Mouse (Mus musculus) midbrain, embryonic 15.5 days (tissue): Measurements from ENCODE around the gene Prdm1. TPM values are rescaled to one million over a fixed set of nuclear protein-coding genes. Genes with fewer than 3 reads are reported as not detected.

Experiments
- ATAC-seq: fragments of 200-750 bp; cut with Nextera tagmentation; replicated peaks from 2 replicates; pipeline ENCODE4 v1.8.0; 2017; ENCODE audit warnings: moderate TSS enrichment
- H3K27ac ChIP-seq: fragments of 300-500 bp; sonication (generic); 2 replicates; pipeline ENCODE4 v1.5.1; 2015; ENCODE audit warnings: mild to moderate bottlenecking, inconsistent platforms
- H3K27me3 ChIP-seq: fragments of 300-500 bp; sonication (generic); replicated peaks from 2 replicates; pipeline ENCODE4 v1.6.1; 2015; ENCODE audit warnings: inconsistent platforms
- H3K36me3 ChIP-seq: fragments of 300-500 bp; sonication (generic); replicated peaks from 2 replicates; pipeline ENCODE4 v1.6.1; 2015; ENCODE audit warnings: inconsistent platforms
- H3K4me1 ChIP-seq: fragments of 300-500 bp; sonication (generic); 2 replicates; pipeline ENCODE4 v1.6.1; 2015; ENCODE audit warnings: inconsistent platforms
- H3K4me2 ChIP-seq: fragments of 300-500 bp; sonication (generic); 2 replicates; pipeline ENCODE4 v1.6.1; 2015; ENCODE audit warnings: inconsistent platforms, mild to moderate bottlenecking, moderate library complexity
- H3K4me3 ChIP-seq: fragments of 300-500 bp; sonication (generic); 2 replicates; pipeline ENCODE4 v1.5.1; 2015; ENCODE audit warnings: mild to moderate bottlenecking, inconsistent platforms
- H3K9ac ChIP-seq: fragments of 300-500 bp; sonication (generic); 2 replicates; pipeline ENCODE4 v1.6.1; 2015; ENCODE audit warnings: mild to moderate bottlenecking, inconsistent platforms
- H3K9me3 ChIP-seq: fragments of 300-500 bp; sonication (generic); 2 replicates; pipeline ENCODE4 v1.6.1; 2016; ENCODE audit warnings: inconsistent platforms
- WGBS: fragments of 180-500 bp; shearing (Covaris S2); methylation state at CpG from one replicate; pipeline ENCODE4 v1.1.7; 2015; ENCODE audit warnings: mixed read lengths; 5-methylcytosine and 5-hydroxymethylcytosine counted together
- polyA plus RNA-seq: library from polyadenylated mRNA; unstranded; fragments of >200 nt; fragmentation: Nextera tagmentation; extraction: Ambion mirVana; gene quantifications from 2 replicates; pipeline ENCODE4 v1.2.1, GENCODE M21; 2015

Prdm1 gene
- polyA plus RNA-seq, 1 experiment from 2014 or later: 0.52 TPM

GRCm38 (mm10) chr10:44487132-44487531 lies 41.2 kb downstream of the Prdm1 start:
- H3K27ac ChIP-seq: no peak overlapping the region
- H3K27me3 ChIP-seq: no peaks in the 10 kb centered on the region
- H3K36me3 ChIP-seq: no peaks in the 10 kb centered on the region
- H3K4me3 ChIP-seq: no peak overlapping the region
- WGBS: 94% methylated on average over 11 of the region's 11 CpGs
- no peak overlapping the region for H3K9ac ChIP-seq
- H3K9me3 ChIP-seq: no peaks in the 10 kb centered on the region
- H3K4me1 ChIP-seq: no peaks in the 10 kb centered on the region
- no peak for ATAC-seq
- H3K4me2 ChIP-seq: no peak overlapping the region

GRCm38 (mm10) chr10:44484077-44484476 lies 44.2 kb downstream of the Prdm1 start:
- no peak overlapping the region for H3K27ac ChIP-seq
- no peak overlapping the region for H3K4me3 ChIP-seq
- H3K4me2 ChIP-seq: no peak overlapping the region
- WGBS: 85% methylated on average over 5 of the region's 5 CpGs
- H3K9ac ChIP-seq: no peak overlapping the region
- ATAC-seq: no peak
- H3K36me3 ChIP-seq: no peaks in the 10 kb centered on the region
- H3K9me3 ChIP-seq: no peaks in the 10 kb centered on the region
- no peaks in the 10 kb centered on the region for H3K27me3 ChIP-seq
- H3K4me1 ChIP-seq: no peaks in the 10 kb centered on the region

- ATAC-seq: no peak
- no peaks in the 10 kb centered on the region for H3K27me3 ChIP-seq
- no peak overlapping the region for H3K27ac ChIP-seq
- H3K9me3 ChIP-seq: no peaks in the 10 kb centered on the region
- H3K4me3 ChIP-seq: no peak overlapping the region
- WGBS: 79% methylated on average over 6 of the region's 6 CpGs
- H3K9ac ChIP-seq: no peak overlapping the region
- no peaks in the 10 kb centered on the region for H3K36me3 ChIP-seq
- no peaks in the 10 kb centered on the region for H3K4me1 ChIP-seq
- H3K4me2 ChIP-seq: no peak overlapping the region
These were observed 45.2 kb downstream of the Prdm1 start for GRCm38 (mm10) chr10:44483116-44483515.

GRCm38 (mm10) chr10:44481379-44481778 lies 46.9 kb downstream of the Prdm1 start:
- no peak overlapping the region for H3K4me3 ChIP-seq

GRCm38 (mm10) chr10:44479286-44479685 lies 49.0 kb downstream of the Prdm1 start:
- Histone ChIP-seq H3K27me3 (no peaks in the 10 kb centered on the region), H3K4me3 (no peak overlapping the region), H3K4me1 (peaks cover 3% of the 10 kb centered on the region; the same call in 1 of the 2 replicates), H3K27ac (no peak overlapping the region), H3K9me3 (no peaks in the 10 kb centered on the region), H3K36me3 (no peaks in the 10 kb centered on the region), H3K9ac (no peak overlapping the region), H3K4me2 (no peak overlapping the region)
- WGBS: 76% methylated on average over 6 of the region's 6 CpGs
- ATAC-seq: no peak

More at GRCm38 (mm10) chr10:44481379-44481778, 46.9 kb downstream of the Prdm1 start:
- Histone ChIP-seq H3K36me3 (no peaks in the 10 kb centered on the region), H3K27ac (no peak overlapping the region), H3K4me2 (no peak overlapping the region), H3K9me3 (no peaks in the 10 kb centered on the region), H3K27me3 (no peaks in the 10 kb centered on the region), H3K4me1 (peaks cover 3% of the 10 kb centered on the region; the same call in 1 of the 2 replicates), H3K9ac (no peak overlapping the region)
- WGBS: 81% methylated on average over 5 of the region's 5 CpGs
- ATAC-seq: no peak

GRCm38 (mm10) chr10:44478091-44478490 lies 50.2 kb downstream of the Prdm1 start:
- no peak for ATAC-seq
- H3K27me3 ChIP-seq: no peaks in the 10 kb centered on the region
- H3K9ac ChIP-seq: no peak overlapping the region
- H3K36me3 ChIP-seq: no peaks in the 10 kb centered on the region
- H3K4me1 ChIP-seq: peaks cover 3% of the 10 kb centered on the region; the same call in 1 of the 2 replicates
- no peak overlapping the region for H3K4me3 ChIP-seq
- no peak overlapping the region for H3K4me2 ChIP-seq
- H3K27ac ChIP-seq: no peak overlapping the region
- no peaks in the 10 kb centered on the region for H3K9me3 ChIP-seq
- WGBS: 74% methylated on average over 5 of the region's 5 CpGs

- WGBS: 77% methylated on average over 8 of the region's 8 CpGs
- Histone ChIP-seq H3K36me3 (no peaks in the 10 kb centered on the region), H3K27me3 (no peaks in the 10 kb centered on the region), H3K4me1 (peaks cover 3% of the 10 kb centered on the region; the same call in 1 of the 2 replicates), H3K27ac (no peak overlapping the region), H3K9me3 (no peaks in the 10 kb centered on the region), H3K9ac (no peak overlapping the region), H3K4me2 (no peak overlapping the region), H3K4me3 (no peak overlapping the region)
- ATAC-seq: no peak
These were observed 51.1 kb downstream of the Prdm1 start for GRCm38 (mm10) chr10:44477240-44477639.

GRCm38 (mm10) chr10:44476523-44476922 lies 51.8 kb downstream of the Prdm1 start:
- ATAC-seq: no peak
- Histone ChIP-seq H3K9ac (no peak overlapping the region), H3K4me3 (no peak overlapping the region), H3K4me2 (no peak overlapping the region), H3K9me3 (no peaks in the 10 kb centered on the region), H3K27me3 (no peaks in the 10 kb centered on the region), H3K27ac (no peak overlapping the region), H3K36me3 (no peaks in the 10 kb centered on the region), H3K4me1 (peaks cover 3% of the 10 kb centered on the region; the same call in 1 of the 2 replicates)
- 69% methylated on average over 13 of the region's 13 CpGs for WGBS

- no peak overlapping the region for H3K9ac ChIP-seq
- no peak overlapping the region for H3K4me2 ChIP-seq
- H3K36me3 ChIP-seq: no peaks in the 10 kb centered on the region
- no peak overlapping the region for H3K4me3 ChIP-seq
- peaks cover 3% of the 10 kb centered on the region; the same call in 1 of the 2 replicates for H3K4me1 ChIP-seq
- no peaks in the 10 kb centered on the region for H3K27me3 ChIP-seq
- no peak for ATAC-seq
- no peak overlapping the region for H3K27ac ChIP-seq
- WGBS: 79% methylated on average over 3 of the region's 3 CpGs
- no peaks in the 10 kb centered on the region for H3K9me3 ChIP-seq
These were observed 52.9 kb downstream of the Prdm1 start for GRCm38 (mm10) chr10:44475376-44475775.

GRCm38 (mm10) chr10:44474256-44474655 lies 54.0 kb downstream of the Prdm1 start:
- H3K9ac ChIP-seq: no peak overlapping the region
- H3K4me1 ChIP-seq: peaks cover 3% of the 10 kb centered on the region; the same call in 1 of the 2 replicates
- H3K9me3 ChIP-seq: no peaks in the 10 kb centered on the region
- H3K27ac ChIP-seq: no peak overlapping the region
- no peaks in the 10 kb centered on the region for H3K27me3 ChIP-seq
- H3K4me3 ChIP-seq: no peak overlapping the region
- no peak overlapping the region for H3K4me2 ChIP-seq
- H3K36me3 ChIP-seq: no peaks in the 10 kb centered on the region
- ATAC-seq: no peak; the same call in 1 of the 2 replicates
- 54% methylated on average over 10 of the region's 10 CpGs for WGBS

GRCm38 (mm10) chr10:44465618-44466017 lies 62.7 kb downstream of the Prdm1 start:
- 25% methylated on average over 8 of the region's 8 CpGs for WGBS
- Histone ChIP-seq H3K27ac (no peak overlapping the region), H3K4me1 (peaks cover 7% of the 10 kb centered on the region; the same call in 1 of the 2 replicates), H3K27me3 (peaks cover 21% of the 10 kb centered on the region), H3K9ac (no peak overlapping the region), H3K4me3 (no peak overlapping the region), H3K4me2 (no peak overlapping the region), H3K36me3 (no peaks in the 10 kb centered on the region), H3K9me3 (no peaks in the 10 kb centered on the region)
- no peak for ATAC-seq

GRCm38 (mm10) chr10:44464563-44464962 lies 63.7 kb downstream of the Prdm1 start:
- H3K27ac ChIP-seq: no peak overlapping the region
- peaks cover 8% of the 10 kb centered on the region for H3K4me1 ChIP-seq
- peaks cover 27% of the 10 kb centered on the region for H3K27me3 ChIP-seq
- H3K36me3 ChIP-seq: no peaks in the 10 kb centered on the region
- H3K9me3 ChIP-seq: no peaks in the 10 kb centered on the region
- no peak overlapping the region for H3K4me3 ChIP-seq
- ATAC-seq: no peak
- no peak overlapping the region for H3K4me2 ChIP-seq
- 46% methylated on average over 5 of the region's 5 CpGs for WGBS
- no peak overlapping the region for H3K9ac ChIP-seq

- Histone ChIP-seq H3K9me3 (no peaks in the 10 kb centered on the region), H3K4me1 (peaks cover 15% of the 10 kb centered on the region), H3K27ac (no peak overlapping the region), H3K4me3 (no peak overlapping the region), H3K27me3 (peaks cover 29% of the 10 kb centered on the region), H3K36me3 (no peaks in the 10 kb centered on the region), H3K9ac (no peak overlapping the region), H3K4me2 (no peak overlapping the region)
- no peak for ATAC-seq
- 93% methylated on average over 4 of the region's 4 CpGs for WGBS
These were observed 64.4 kb downstream of the Prdm1 start for GRCm38 (mm10) chr10:44463856-44464255.
